Mouse (Mus musculus) layer of hippocampus, postnatal 36 days (tissue): ENCODE measurements around the gene Cadps2. TPM values are rescaled to one million over a fixed set of nuclear protein-coding genes. Genes with fewer than 3 reads are reported as not detected.

ENCODE experiments used
- DNase-seq, 2 experiments: peaks; one replicate each; pipeline ENCODE4 v3.0.0; 2022
- total RNA-seq, 2 experiments: library from RNA; stranded (reverse); gene quantifications; 2 replicates each; pipeline ENCODE4 v1.2.3; 2021

Gene Cadps2
- total RNA-seq = 10 to 100 TPM; 76.9 to 79.9 TPM

DNA sequence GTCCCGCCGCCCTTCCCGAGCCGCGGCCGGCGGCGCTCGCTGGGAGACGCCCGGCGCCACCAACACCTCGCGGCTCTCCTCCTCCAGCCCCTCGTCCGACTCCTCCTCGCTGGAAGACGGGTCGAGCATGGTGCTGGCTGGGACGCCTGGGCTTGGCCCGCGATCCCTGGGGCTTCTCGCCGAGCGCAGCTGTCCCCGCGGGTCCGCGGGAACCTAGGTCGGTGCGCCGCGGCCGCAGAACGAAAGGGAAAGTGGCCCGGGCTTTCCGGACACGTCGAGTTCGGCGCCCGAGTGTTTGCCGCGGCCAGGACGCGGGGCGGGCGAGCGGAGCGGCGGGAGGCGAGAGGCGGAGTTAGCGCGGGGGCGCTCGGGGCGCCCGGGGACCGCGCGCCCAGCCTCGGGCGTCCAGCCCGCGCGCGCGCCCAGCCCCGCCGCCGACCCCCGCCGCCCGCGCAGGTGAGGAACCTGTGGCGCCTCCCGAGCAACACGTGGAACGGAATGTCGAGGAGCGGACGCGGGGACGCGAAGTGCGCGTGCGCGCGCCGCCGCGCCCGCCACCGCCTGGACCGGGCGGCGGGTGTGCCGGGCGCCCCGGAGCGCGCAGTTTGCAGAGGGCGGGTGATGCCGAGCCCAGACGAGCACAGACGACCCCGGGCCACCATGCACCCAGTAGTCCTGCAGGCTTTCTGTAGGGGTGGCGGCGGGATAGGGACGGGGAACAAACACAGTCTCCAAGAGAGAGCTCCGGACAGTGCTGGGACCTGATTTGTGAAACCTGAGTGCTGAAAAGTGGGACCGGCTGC lies at the start of gene Cadps2:
Gene Cadps2, minus strand, starts transcription at position 413 of the 803 bp plus-strand sequence.
- DNase-seq = peak; percentile 49

DNA sequence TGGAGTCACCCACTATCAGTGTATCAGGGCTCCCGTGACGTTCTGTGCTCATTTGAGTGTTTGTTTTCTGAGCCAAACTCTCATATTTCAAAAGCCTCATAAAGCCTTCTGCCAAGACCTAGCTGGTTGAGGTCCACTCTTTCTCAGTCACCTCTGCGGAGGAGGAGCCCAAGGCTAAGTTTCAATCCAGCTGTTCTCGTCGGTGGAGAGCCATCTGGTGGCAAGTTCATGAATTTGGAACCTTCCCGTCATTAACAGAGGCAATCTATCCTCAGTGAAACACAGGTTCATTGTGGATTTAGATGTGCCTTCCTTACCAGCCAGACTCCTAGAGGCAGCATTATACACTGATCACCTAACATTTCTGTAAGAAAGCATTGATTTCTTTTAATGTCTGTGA lies 47.2 kb upstream of the Cadps2 start:
- DNase-seq = no peak

DNA sequence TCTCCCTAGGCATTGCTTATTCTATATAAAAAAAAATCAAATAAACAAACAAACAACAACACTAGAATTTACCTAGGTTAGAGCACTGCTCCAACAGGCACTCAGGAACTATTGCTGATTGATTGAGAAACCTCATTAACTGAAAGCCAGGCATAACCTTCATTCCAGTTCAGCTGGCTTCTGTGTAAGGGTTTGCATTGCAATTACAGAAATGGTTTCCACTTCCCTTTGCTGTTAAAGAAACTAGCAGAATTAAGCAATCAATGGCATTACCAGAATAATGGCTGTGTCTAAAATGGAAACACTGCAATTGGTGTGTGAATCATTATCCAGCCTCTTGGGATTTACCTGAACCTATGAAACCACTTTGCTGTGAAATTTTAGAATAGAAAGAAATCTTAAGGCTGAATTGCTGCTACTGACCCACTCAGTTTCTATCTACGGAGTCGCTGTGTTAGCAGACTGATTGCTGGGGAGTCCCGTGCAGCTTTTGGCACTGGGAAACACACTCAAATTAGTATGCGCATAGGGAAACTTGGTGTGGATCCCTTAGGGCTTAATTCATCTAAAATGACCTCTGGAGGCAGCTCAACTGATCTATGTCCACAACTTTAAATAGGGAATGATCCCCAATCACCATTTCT lies 37.7 kb upstream of the Cadps2 start:
- no peak for DNase-seq

DNA sequence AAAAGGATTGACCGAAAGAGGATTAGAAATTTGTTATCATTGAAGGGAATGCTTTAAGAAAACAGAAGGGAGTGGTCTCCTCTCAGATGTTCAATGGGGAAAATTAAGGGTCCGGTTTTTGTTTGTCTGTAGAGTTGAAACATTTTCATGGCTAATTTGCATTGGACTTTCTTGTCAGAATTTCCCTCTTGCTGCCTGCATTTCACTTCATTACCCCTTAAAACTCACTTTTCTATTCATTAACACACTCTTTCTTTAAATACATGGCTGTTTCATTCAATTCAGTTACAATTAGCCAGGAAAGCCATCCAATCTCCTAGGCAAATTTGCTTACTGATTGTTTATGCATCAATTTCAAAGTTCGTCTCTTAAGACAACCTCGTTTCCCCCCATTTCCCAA lies 37.1 kb upstream of the Cadps2 start:
- DNase-seq = no peak

DNA sequence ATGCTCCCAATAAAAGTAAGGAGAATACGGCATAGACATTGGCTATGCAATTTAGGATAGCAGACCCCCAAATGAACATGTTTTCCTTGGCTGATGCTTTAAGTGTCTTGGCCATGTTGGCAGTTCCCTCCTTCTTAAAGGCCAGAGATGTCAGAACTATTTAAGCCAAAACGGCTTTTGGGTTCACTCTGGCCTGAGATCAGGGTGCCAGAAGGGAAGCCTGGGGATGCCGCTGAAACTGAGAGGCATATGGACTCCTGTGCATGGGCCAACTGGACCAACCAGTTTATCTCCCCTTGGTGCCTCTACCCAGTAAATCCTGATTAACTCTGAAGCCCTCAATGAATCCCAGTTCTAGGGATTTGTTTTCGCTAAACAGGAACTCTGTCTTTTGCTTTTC lies 34.6 kb upstream of the Cadps2 start:
- DNase-seq = no peak

DNA sequence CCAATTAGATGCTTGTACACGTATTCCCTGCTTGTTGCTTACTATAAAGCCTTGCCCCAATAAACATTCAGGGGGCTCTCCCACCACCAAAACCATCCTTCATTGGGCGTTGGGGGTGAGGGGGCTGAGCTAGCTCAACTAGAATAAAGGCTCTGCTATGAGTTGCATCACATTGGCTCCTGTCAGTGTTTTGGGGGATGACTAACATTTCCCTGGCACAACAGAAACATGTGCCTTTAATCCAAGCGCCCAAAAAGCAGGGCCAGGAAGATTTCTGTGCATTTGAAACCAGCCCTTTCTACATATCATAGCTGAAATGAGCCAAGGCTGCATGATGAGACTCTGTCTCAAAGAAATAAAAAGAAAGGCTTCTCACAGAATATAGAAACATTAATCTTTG lies 34.0 kb upstream of the Cadps2 start:
- no peak for DNase-seq

DNA sequence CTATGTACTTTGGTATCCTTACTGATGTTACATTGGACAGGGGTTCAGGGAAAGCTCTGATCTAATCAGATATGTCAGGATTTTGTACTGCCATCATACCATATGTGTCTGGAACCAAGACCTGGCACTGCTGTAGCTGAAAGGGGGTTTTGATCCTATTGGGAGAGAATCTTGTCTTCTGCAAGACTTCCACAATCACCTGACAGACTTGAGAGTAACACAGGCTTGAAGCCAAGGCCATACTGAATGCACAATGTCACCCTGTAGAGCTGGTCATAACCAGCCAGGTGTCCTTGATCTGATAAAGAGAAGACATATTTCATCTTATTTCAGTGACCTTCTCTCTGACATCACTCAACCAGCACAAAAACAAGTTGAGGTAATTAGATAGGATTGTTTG lies 30.8 kb upstream of the Cadps2 start:
- no peak for DNase-seq

DNA sequence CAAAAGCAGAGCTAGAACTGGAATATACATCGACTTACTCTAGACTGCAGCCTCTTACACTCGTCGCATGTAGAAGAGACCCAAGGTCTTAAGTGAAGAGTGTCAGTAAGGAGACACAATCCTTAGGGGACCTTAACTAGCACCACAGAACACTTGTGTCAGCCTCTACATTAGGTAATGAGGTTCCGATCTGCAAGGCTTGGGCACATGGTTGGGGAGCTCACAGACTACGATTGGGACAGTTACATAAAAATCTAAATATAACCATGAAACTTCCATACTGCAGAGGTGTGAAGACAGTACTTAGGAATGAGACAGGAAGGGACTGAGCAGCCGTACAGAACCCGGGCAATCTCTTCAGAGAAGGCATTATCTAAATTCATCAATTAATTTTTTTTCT lies 27.1 kb upstream of the Cadps2 start:
- no peak for DNase-seq

DNA sequence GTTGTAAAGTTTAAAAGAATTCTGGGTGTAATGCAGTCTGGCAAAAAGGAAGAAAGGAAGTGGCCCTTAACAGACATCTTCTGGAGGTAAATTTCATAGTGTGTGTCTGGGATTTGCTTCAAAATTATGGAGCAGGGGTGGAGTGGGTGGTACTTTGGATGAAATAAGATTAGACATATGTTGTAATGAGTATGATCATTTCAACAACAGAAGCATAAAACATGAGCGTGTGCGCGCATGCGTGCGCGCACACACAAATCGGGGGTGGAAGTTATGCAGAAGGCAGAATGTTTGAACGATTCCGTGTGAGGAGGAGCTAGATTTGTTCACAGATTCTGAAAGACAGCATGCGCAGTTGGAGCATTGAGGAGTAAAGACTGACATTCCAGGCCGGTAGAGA lies 14.2 kb upstream of the Cadps2 start:
- peak; percentile 12 to 38 for DNase-seq

DNA sequence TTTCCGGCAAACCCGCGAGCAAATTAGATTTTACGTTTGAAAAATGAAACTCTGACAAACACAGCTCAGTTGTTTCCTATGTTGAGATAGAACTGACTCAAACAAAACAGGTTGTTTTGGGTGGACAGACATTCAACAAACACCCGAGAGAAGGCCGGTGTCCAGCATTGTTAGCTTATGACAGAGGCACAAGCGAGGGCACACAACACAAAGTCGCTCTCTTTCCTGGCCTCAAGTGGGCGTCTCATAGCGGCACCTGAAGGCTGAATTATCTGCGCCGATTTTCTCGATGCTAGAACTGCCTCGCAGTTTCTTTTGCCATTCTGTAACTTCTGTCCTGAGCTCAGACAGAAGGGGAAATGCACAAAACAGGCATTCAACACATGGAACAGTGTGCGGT lies 780 bp upstream of the Cadps2 start:
- no peak for DNase-seq

DNA sequence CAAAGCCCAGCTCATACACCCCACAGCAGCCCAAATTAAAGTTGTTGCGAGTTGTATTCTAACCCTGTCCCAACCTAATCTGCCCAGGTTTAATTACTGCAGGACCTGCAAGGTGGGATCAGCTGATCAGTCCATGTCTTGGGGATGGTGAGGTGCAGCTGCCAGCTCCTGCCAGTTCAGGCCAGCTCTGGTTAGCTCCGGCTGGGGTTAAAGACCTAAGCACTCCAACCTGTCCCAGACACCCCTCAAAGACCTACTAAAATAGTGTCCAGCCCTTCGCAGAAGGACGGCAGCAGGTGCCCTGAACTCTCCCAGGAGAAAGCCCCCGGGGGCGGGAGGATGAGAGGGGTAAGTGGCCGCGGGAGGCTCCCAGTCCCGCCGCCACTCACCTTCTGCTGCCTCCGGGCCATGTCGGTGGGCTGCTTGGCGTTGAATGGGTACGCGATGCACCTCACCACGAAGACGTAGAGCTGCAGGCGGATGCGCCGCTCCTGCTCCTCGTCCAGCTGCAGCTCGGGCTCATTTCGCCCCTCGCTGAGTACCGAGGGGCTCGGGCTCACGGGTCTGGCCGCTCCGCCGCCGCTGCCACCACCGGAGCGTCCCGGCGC lies 716 bp downstream of the Cadps2 start:
- peak in 1 of 2 experiments; percentile 18 for DNase-seq

DNA sequence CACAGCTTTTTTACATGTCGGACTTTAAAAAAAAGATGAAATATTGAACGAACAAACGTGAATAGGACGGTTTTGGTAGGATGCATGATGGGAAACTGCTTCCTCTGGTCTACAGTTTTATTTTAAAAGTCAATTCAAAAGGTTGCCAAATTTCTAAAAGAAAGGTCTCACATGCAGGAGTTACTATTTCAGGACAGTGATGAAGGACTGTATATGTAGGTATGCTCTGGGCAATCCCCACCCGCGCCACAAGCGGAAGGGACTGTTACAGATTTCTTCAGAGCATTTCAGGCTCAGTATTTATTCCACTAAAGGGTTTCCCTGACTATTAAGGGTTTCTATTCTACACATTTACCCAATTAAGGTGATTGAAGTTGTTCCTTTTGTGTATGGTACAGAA lies 1.6 kb downstream of the Cadps2 start:
- no peak for DNase-seq

DNA sequence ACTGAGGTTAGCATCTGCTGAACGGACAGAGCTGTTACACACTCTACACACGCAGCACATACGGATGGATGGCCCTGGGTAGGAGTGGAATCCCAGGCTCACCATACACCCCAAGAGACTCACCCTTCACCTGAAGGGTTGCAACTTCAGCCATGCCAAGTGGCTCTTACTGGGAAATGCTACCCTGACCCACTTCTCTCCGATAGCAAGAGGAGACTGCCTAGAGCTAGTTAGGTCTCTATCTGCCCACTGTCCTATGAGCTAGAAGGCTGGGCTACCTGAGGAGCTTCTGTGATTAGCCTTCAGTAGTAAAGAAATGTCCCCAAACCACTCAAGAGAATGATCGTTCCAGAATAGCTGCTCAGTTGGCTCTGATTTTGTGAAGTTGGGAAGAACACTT lies 2.1 kb downstream of the Cadps2 start:
- DNase-seq = no peak

DNA sequence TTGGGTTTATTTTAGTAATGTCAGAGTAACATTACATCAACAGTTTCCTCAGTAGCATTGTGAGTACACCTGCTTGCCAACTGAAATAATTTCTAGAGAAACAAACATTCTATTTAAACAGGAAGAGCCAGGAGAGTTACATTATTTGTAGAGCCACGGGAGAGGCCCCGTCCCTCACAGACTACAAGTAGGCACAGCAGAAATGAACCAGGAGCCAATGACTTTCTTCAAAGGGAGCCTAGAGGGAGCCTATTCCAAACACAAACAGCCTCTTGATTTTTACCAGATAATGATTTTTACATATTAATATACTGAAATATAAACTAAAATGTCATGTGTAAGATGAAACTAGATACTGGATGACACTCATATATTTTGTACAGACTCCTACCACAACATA lies 2.5 kb downstream of the Cadps2 start:
- DNase-seq = no peak

DNA sequence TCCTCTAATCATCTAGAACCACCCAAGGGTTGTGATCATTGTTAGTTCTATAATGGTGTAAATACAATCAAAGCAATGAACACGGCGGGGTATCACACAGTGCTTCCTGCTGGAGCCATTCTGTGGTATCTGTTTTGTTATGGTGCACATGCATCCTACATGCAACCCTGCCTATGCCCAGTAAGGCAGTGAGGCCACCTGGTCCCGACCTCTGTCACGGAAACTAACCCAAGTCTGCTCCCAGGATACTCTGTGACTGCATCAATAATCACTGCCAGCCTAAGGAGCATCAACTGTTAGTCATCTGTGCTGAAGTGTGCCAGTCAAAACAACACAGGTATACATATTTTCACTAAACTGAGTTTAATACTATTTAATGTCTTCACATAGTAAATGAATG lies 3.7 kb downstream of the Cadps2 start:
- DNase-seq = no peak

DNA sequence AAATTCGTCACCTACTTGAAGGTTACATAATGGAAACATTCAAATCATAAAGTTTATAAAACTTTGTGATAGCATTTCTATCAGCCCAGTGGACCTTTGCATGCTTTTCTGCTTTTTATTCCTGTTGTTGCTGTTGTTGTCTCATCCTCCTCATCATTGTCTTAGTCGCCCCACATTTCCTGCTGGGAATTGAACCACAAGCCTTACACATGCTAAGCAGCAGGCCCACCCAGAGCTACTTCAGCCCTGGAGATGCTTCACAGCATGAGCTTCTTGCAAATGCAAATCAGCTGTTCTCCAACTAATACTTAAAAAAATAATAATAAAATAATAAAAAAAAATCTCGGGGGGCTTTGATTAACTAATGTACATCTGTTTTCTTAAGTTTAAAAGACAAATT lies 8.5 kb downstream of the Cadps2 start:
- DNase-seq = no peak

DNA sequence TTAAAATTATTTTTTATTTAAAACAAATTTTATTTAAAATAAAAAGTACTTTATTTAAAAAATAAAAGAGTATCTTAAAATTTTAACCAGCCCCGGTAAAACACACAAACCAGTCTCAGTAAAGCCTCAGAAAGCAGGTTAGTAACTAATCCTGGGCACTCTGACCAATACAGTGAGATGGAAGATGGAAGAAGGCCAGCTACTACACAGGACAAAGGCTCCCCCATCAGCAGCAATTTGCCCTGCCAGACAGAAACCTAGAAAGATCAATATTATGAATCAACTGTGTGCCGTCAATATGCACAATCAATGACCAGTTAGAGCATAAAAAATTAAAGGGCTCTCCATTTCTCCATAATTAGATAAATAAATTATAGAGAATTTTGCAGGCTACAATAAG lies 9.9 kb downstream of the Cadps2 start:
- no peak for DNase-seq

DNA sequence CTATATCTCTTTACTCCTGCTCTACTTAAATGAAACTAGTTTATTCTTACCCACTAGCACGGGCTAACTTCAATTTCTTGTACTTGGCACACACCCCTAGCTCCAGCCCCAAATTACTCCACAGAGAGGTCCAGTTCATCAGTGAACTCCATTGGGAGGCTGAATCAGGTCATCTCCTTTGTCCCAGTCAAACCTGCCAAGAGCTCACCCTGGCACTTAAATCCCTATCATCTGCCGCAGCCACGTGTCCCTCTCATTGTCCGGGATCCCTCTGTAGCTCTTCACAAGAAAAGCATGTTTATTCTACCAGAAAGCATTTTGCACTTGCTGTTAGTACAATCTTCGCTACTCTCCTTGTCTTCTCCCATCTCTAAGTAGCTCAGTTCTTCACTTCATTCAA lies 17.4 kb downstream of the Cadps2 start:
- no peak for DNase-seq

DNA sequence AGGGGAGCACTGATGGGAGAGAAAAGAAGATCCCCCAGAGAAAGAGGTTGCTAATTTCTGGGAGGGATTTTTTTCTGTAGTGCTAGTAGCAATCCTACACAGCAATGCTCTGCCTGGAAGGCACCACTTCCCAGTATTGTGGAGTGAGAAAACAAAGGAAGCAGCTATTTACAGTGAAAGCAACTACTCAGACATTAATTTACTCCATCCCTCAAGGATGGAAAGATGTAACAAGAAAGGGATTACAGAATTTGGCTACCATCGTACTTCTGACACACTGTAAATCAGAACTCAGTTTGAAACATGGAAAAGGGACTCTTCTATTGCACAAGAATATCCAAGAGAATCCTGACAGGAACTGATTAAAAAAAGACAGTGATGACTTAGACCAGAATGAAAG lies 29.1 kb downstream of the Cadps2 start:
- no peak for DNase-seq

DNA sequence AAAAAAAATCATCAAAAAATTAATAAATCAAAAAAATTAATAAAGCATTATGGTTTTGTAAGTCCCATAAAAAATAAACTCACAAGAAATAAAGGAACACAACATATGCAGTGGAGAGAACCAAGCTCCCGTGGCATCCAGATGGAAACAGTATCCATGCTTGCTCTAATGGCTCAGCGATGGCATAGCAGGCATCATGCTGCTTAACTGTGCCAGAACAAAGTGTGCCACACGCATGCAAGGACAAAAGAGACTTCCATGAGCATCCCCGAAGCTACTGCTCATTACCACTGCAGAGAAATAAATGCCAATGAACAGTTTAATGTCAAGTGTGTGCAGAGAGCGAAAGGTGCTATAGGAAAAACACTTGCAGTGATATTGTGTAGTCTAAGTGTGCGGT lies 29.9 kb downstream of the Cadps2 start:
- DNase-seq = peak in 1 of 2 experiments; percentile 2

DNA sequence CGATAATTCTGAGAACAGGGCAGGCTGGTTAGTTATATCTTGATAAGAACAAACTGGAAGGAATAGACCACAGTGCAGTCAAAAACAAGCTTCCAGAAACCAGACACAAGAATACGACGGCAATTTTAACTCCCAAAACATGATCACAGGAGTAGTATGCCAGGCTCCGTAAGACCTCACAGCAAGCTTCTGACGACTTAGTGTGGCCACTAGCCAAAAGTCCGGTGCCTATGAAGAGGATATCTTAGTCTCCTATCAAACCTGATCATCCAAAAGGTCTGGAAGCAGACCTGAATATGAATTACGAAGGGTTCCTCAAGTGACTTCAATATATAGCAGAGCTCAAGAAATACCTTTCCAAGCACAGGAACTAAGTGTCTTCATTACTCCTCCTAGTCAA lies 33.9 kb downstream of the Cadps2 start:
- no peak for DNase-seq

DNA sequence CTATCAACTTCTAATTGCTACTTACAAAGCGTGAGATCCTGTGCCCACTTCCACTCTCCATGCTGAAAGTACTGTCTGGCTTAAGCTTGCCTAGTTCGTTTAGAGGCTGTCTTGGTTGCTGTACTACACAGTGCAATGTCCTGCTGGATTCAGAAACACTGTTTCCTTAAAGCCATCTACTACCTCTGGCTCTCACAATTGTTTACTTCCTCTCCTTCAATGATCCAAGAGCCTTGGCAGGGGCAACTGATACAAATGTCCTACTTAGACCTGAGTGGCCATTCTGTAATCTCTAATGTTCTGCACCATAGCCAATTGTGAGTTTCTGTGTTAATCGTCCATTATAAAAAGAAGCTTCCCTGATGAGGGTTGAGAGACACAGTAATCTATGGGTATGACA lies 47.4 kb downstream of the Cadps2 start:
- no peak for DNase-seq

DNA sequence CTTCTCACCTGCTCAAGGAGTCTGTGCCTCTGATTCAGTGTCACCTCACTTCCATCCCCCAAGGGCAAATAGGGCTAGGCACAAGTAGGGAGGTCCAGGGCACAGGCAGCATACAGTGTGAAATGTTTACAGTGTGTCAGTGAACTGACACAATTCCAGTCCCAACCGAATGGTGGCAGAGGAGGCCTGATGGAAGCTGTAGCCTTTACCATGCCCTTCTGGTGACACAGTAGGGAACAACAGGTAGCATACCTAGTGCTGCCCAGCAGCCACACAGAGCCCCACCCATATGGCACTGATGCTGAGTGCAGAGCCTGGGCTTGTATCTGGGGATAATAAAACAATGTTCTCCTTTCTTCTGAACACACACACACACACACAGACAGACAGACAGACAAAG lies 61.6 kb downstream of the Cadps2 start:
- DNase-seq = no peak

DNA sequence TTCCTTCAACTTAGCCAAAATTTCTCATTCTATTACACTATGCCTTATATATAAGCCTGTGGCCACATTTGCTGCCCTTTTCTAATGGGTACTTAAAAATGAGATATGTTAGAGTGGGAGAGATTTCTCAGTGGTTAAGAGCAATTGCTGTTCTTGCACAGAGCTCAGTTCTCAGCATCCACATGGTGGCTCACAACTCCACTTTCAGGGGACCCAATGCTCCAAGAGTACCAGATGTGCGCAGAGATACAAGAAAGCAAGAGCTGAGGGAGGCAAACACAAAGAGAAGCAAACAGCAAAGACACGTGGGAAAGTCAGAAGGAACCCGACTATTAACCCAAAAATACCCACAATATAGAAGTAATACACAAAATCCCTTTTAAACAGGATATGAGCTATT lies 77.0 kb downstream of the Cadps2 start:
- DNase-seq = no peak
